Mouse (Mus musculus) lung, embryonic 16.5 days (tissue): ENCODE measurements around the gene Gm17409. TPM values are rescaled to one million over a fixed set of nuclear protein-coding genes. Genes with fewer than 3 reads are reported as not detected.

Experiments used
- ATAC-seq: fragments of 200-750 bp; cut with Nextera tagmentation; 2 replicates; pipeline ENCODE4 v1.8.0; 2017; ENCODE audit warnings: low read depth, mild to moderate bottlenecking, moderate library complexity
- H3K27ac ChIP-seq: fragments of 300-500 bp; sonication (generic); 2 replicates; pipeline ENCODE4 v1.5.1; 2014; ENCODE audit warnings: mild to moderate bottlenecking, control low read depth, low read length
- H3K27me3 ChIP-seq: fragments of 300-500 bp; sonication (generic); 2 replicates; pipeline ENCODE4 v1.6.1; 2014; ENCODE audit warnings: low read depth, low read length, mixed read lengths; ENCODE audit not compliant: control insufficient read depth, insufficient read depth
- H3K36me3 ChIP-seq: fragments of 300-500 bp; sonication (generic); 2 replicates; pipeline ENCODE4 v1.6.1; 2014; ENCODE audit warnings: low read length; ENCODE audit not compliant: control insufficient read depth, insufficient read depth
- H3K4me1 ChIP-seq: fragments of 300-500 bp; sonication (generic); replicated peaks from 2 replicates; pipeline ENCODE4 v1.6.1; 2014; ENCODE audit warnings: low read length, mixed read lengths; ENCODE audit not compliant: control insufficient read depth, insufficient read depth
- H3K4me2 ChIP-seq: fragments of 300-500 bp; sonication (generic); 2 replicates; pipeline ENCODE4 v1.6.1; 2014; ENCODE audit warnings: low read depth, low read length, control low read depth
- H3K4me3 ChIP-seq: fragments of 300-500 bp; sonication (generic); 2 replicates; pipeline ENCODE4 v1.5.1; 2014; ENCODE audit warnings: mild to moderate bottlenecking, low read length, control low read depth
- H3K9ac ChIP-seq: fragments of 300-500 bp; sonication (generic); 2 replicates; pipeline ENCODE4 v1.6.1; 2014; ENCODE audit warnings: low read length, control low read depth
- H3K9me3 ChIP-seq: fragments of 300-500 bp; sonication (generic); 2 replicates; pipeline ENCODE4 v1.6.1; 2016; ENCODE audit warnings: low read length; ENCODE audit not compliant: control insufficient read depth
- WGBS: fragments of 180-500 bp; shearing (Covaris S2); extraction: QIAGEN DNeasy Blood & Tissue Kit; methylation state at CpG from one replicate; pipeline ENCODE4 v1.1.7; 2014; 5-methylcytosine and 5-hydroxymethylcytosine counted together
- polyA plus RNA-seq: library from polyadenylated mRNA; unstranded; fragments of >200 nt; fragmentation: Nextera tagmentation; extraction: Ambion mirVana; gene quantifications from 2 replicates; pipeline ENCODE4 v1.2.1, GENCODE M21; 2015

Gene Gm17409
- polyA plus RNA-seq, 1 experiment from 2014 or later = not detected

GRCm38 (mm10) chr2:58516920-58517319 is 47.0 kb downstream of the Gm17409 start:
- 0 out of 2 replicates have a peak overlapping the region, but pooled peaks have one; percentile 49 for H3K4me2 ChIP-seq

GRCm38 (mm10) chr2:58518517-58518916 is 48.6 kb downstream of the Gm17409 start:
- Histone ChIP-seq H3K27me3 (no peaks in the 10 kb centered on the region), H3K4me2 (no peak overlapping the region), H3K9ac (no peak overlapping the region), H3K4me1 (peaks cover 22% of the 10 kb centered on the region), H3K27ac (no peak overlapping the region), H3K9me3 (no peaks in the 10 kb centered on the region), H3K4me3 (no peak overlapping the region), H3K36me3 (no peaks in the 10 kb centered on the region)
- no peak for ATAC-seq
- WGBS = 73% methylated on average over 1 of the region's 1 CpGs

More at GRCm38 (mm10) chr2:58516920-58517319, 47.0 kb downstream of the Gm17409 start:
- H3K4me1 ChIP-seq = peaks cover 19% of the 10 kb centered on the region
- peak overlapping the region; percentile 3; the same call in 1 of the 2 replicates for H3K27ac ChIP-seq
- H3K27me3 ChIP-seq = no peaks in the 10 kb centered on the region
- ATAC-seq = no peak; the same call in 1 of the 2 replicates
- H3K36me3 ChIP-seq = no peaks in the 10 kb centered on the region
- no peaks in the 10 kb centered on the region for H3K9me3 ChIP-seq
- no peak overlapping the region for H3K4me3 ChIP-seq
- no peak overlapping the region for H3K9ac ChIP-seq
- WGBS = 36% methylated on average over 6 of the region's 6 CpGs

Other genes starting within 250 kb of the Gm17409 start
- gene Acvr1c, start 112.2 kb upstream of the Gm17409 start, polyA plus RNA-seq = 0.85 and 1.4 TPM in 2 replicates
- gene Acvr1, start 97.0 kb downstream of the Gm17409 start, polyA plus RNA-seq = 4.8 and 5.6 TPM in 2 replicates
- gene Upp2, start 97.2 kb downstream of the Gm17409 start, polyA plus RNA-seq = 6.6 and 7.4 TPM in 2 replicates